Mouse (Mus musculus) thymus, adult 2 months (tissue): ENCODE data around the gene Cd200r1.

Source experiments
- CTCF ChIP-seq: fragments of 200-500 bp; IDR thresholded peaks from 2 replicates; pipeline ENCODE4 v1.5.1; 2012; ENCODE audit warnings: mild to moderate bottlenecking, control low read depth, low read length, moderate library complexity, borderline replicate concordance; ENCODE audit not compliant: control insufficient read depth, poor library complexity, insufficient read depth; ENCODE audit errors: extremely low read depth
- POLR2A ChIP-seq: fragments of 200-500 bp; IDR thresholded peaks from 2 replicates; pipeline ENCODE4 v1.6.1; 2012; ENCODE audit warnings: mild to moderate bottlenecking, low read length, control low read depth, moderate library complexity; ENCODE audit not compliant: control insufficient read depth, poor library complexity, insufficient read depth; ENCODE audit errors: extremely low read depth

DNA sequence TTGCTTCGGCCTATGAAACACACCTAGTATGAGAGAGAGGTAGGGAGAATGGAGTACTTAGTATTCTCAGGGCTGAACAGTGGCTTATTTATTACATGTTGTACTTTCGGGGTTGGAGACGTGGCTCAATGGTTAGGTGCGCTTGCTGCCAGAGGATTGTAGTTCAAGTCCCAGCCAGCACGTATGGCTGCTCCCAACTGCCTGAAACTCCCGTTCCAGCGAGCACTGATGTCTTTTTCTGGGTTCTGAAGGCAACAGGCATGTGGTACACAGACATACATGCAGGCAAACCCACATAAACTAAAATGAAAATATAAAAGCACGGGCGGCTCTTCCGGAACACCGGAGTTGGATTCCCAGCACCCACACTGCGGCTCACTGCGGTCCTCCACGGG, 20.1 kb upstream of the Cd200r1 start:
- TF ChIP-seq POLR2A (no peak), CTCF (no peak)
